Mouse (Mus musculus): ENCODE data around the gene Gpa33. TPM values are rescaled to one million over a fixed set of nuclear protein-coding genes. Genes with fewer than 3 reads are reported as not detected.

Gpa33 gene
- polyA plus RNA-seq, 1 experiment = 0.37 TPM

DNA sequence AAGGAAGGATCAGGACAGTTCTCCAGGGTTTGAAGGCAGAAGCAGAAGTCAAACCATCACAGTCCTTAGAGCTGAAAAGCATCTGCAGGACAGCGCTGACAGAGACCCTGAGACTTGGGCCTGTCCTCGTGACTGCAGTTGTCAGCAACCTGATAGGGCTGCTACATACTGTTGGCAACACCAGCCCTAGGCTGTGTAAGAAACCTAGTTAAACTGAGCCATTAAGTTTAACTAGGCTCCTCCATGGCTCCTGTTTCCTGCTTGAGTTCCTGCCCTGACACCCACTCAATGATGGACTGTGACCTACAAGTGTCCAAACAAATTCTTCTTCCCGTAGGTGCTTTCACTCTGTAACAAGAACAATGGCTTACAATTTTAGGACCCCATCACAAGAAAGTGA is 75.1 kb downstream of the Gpa33 start:
- no peaks in the 10 kb centered on the region for H3K27me3 ChIP-seq (ENCODE audit: control insufficient read depth, insufficient read depth, insufficient read length)
- H3ac ChIP-seq (ENCODE audit: control insufficient read depth, insufficient read length, low read depth) = no peak overlapping the region
- H3K79me2 ChIP-seq (ENCODE audit: control insufficient read depth, insufficient read depth) = no peaks in the 10 kb centered on the region
- TF ChIP-seq CTCF (IDR thresholded peaks at IDR 0.05; ENCODE audit: control insufficient read depth, insufficient read depth, insufficient read length) (no peak), MAX (IDR thresholded peaks at IDR 0.05) (no peak), USF1 (IDR thresholded peaks at IDR 0.05; ENCODE audit: low read depth) (no peak), MYOD1 (IDR thresholded peaks at IDR 0.05; ENCODE audit: control insufficient read depth, insufficient read length, low read depth) (no peak), MYOG (IDR thresholded peaks at IDR 0.05; ENCODE audit: control insufficient read depth, extremely low read depth, insufficient read length) (no peak), FOSL1 (IDR thresholded peaks at IDR 0.05; ENCODE audit: insufficient read depth, low read length, poor library complexity, severe bottlenecking) (no peak), CEBPB (IDR thresholded peaks at IDR 0.05; ENCODE audit: low read depth) (no peak)
- H3K36me3 ChIP-seq (ENCODE audit: control insufficient read depth, insufficient read depth) = no peaks in the 10 kb centered on the region
- H3K79me3 ChIP-seq (ENCODE audit: low read depth) = no peaks in the 10 kb centered on the region
- no peak overlapping the region for H3K4me3 ChIP-seq (ENCODE audit: insufficient read depth, poor library complexity, severe bottlenecking)

- Histone ChIP-seq H3K79me2 (ENCODE audit: control insufficient read depth, insufficient read depth) (no peaks in the 10 kb centered on the region), H3K79me3 (ENCODE audit: low read depth) (no peaks in the 10 kb centered on the region), H3K4me3 (ENCODE audit: insufficient read depth, poor library complexity, severe bottlenecking) (no peak overlapping the region), H3ac (ENCODE audit: control insufficient read depth, insufficient read length, low read depth) (no peak overlapping the region), H3K36me3 (ENCODE audit: control insufficient read depth, insufficient read depth) (no peaks in the 10 kb centered on the region), H3K27me3 (ENCODE audit: control insufficient read depth, insufficient read depth, insufficient read length) (no peaks in the 10 kb centered on the region)
- no peak for TF ChIP-seq USF1 (IDR thresholded peaks at IDR 0.05; ENCODE audit: low read depth)
- TF ChIP-seq CTCF (IDR thresholded peaks at IDR 0.05; ENCODE audit: control insufficient read depth, insufficient read depth, insufficient read length) = no peak
- no peak for TF ChIP-seq MYOD1 (IDR thresholded peaks at IDR 0.05; ENCODE audit: control insufficient read depth, insufficient read length, low read depth)
- TF ChIP-seq CEBPB (IDR thresholded peaks at IDR 0.05; ENCODE audit: low read depth) = no peak
Measured at GRCm38 (mm10) chr1:166209371-166209770, 79.3 kb downstream of the Gpa33 start.

DNA sequence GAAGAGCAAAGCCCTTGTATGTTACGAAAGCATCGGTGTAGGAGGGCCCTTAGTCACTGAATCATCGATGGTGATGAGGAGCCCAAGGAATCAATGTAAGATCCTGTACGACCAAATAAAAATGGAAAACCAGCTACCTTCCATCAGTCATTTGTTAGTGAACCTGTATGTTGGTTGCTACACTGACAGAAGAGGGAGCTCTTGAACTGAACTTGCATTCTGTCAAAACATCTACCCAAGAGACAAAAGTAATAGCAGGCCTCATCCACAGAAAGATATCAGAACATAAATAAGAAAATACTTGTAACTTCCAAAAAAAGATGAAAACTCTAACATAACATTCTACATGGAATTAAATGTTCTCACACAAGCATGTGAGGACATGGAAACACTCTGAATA is 84.1 kb downstream of the Gpa33 start:
- no peak overlapping the region for H3K4me3 ChIP-seq (ENCODE audit: insufficient read depth, poor library complexity, severe bottlenecking)
- no peaks in the 10 kb centered on the region for H3K36me3 ChIP-seq (ENCODE audit: control insufficient read depth, insufficient read depth)
- H3K79me2 ChIP-seq (ENCODE audit: control insufficient read depth, insufficient read depth) = no peaks in the 10 kb centered on the region
- H3K27me3 ChIP-seq (ENCODE audit: control insufficient read depth, insufficient read depth, insufficient read length) = no peaks in the 10 kb centered on the region
- peak; percentile 18 for TF ChIP-seq CTCF (IDR thresholded peaks at IDR 0.05; ENCODE audit: control insufficient read depth, insufficient read depth, insufficient read length)
- no peak for TF ChIP-seq MYOG (IDR thresholded peaks at IDR 0.05; ENCODE audit: control insufficient read depth, extremely low read depth, insufficient read length)
- no peaks in the 10 kb centered on the region for H3K79me3 ChIP-seq (ENCODE audit: low read depth)
- H3ac ChIP-seq (ENCODE audit: control insufficient read depth, insufficient read length, low read depth) = no peak overlapping the region

Other genes with a start within 250 kb of the Gpa33 start
- 3.2 TPM for gene Pou2f1, start 127.6 kb upstream of the Gpa33 start, polyA plus RNA-seq (2012; fragmentation: generic; extraction: Trizol)
- 5.4 TPM for gene Dusp27, start 2.3 kb upstream of the Gpa33 start, polyA plus RNA-seq (2012; fragmentation: generic; extraction: Trizol)
- not detected for gene Mael, start 108.5 kb downstream of the Gpa33 start, polyA plus RNA-seq (2012; fragmentation: generic; extraction: Trizol)
- gene Ildr2, start 123.9 kb downstream of the Gpa33 start, polyA plus RNA-seq (2012; fragmentation: generic; extraction: Trizol) = 8.8 TPM
- 18.5 TPM for gene Tada1, start 248.9 kb downstream of the Gpa33 start, polyA plus RNA-seq (2012; fragmentation: generic; extraction: Trizol)

All from C2C12 (cell line).